Mouse (Mus musculus): ENCODE data around the gene Il33.

The Il33 gene

GRCm38 (mm10) chr19:29924638-29925258 lies at the start of gene Il33:
Gene Il33 (plus strand): TSS chr19:29925114.
- ATAC-seq (ENCODE audit: low TSS enrichment) = peak; percentile 79

GRCm38 (mm10) chr19:29877422-29878291 lies 47.3 kb upstream of the Il33 start:
- ATAC-seq (ENCODE audit: low TSS enrichment) = no peak

GRCm38 (mm10) chr19:29878896-29879504 lies 45.9 kb upstream of the Il33 start:
- ATAC-seq (ENCODE audit: low TSS enrichment) = no peak

- no peak for ATAC-seq (ENCODE audit: low TSS enrichment)
Measured at GRCm38 (mm10) chr19:29880918-29881317, 44.0 kb upstream of the Il33 start.

- no peak for ATAC-seq (ENCODE audit: low TSS enrichment)
Measured at GRCm38 (mm10) chr19:29882696-29883095, 42.2 kb upstream of the Il33 start.

- no peak for ATAC-seq (ENCODE audit: low TSS enrichment)
Measured at GRCm38 (mm10) chr19:29885548-29885947, 39.4 kb upstream of the Il33 start.

- ATAC-seq (ENCODE audit: low TSS enrichment) = no peak
Measured at GRCm38 (mm10) chr19:29887476-29887875, 37.4 kb upstream of the Il33 start.

- ATAC-seq (ENCODE audit: low TSS enrichment) = no peak
Measured at GRCm38 (mm10) chr19:29888946-29889345, 36.0 kb upstream of the Il33 start.

GRCm38 (mm10) chr19:29891981-29892380 lies 32.9 kb upstream of the Il33 start:
- no peak for ATAC-seq (ENCODE audit: low TSS enrichment)

GRCm38 (mm10) chr19:29892786-29893185 lies 32.1 kb upstream of the Il33 start:
- ATAC-seq (ENCODE audit: low TSS enrichment) = no peak

GRCm38 (mm10) chr19:29893718-29894273 lies 31.1 kb upstream of the Il33 start:
- ATAC-seq (ENCODE audit: low TSS enrichment) = no peak

- ATAC-seq (ENCODE audit: low TSS enrichment) = no peak
Measured at GRCm38 (mm10) chr19:29894381-29894780, 30.5 kb upstream of the Il33 start.

GRCm38 (mm10) chr19:29895047-29895446 lies 29.9 kb upstream of the Il33 start:
- ATAC-seq (ENCODE audit: low TSS enrichment) = no peak

- no peak for ATAC-seq (ENCODE audit: low TSS enrichment)
Measured at GRCm38 (mm10) chr19:29900318-29900717, 24.6 kb upstream of the Il33 start.

GRCm38 (mm10) chr19:29902343-29903070 lies 22.4 kb upstream of the Il33 start:
- ATAC-seq (ENCODE audit: low TSS enrichment) = peak; percentile 69; the same call in 1 of the 2 replicates

- no peak for ATAC-seq (ENCODE audit: low TSS enrichment)
Measured at GRCm38 (mm10) chr19:29905896-29906295, 19.0 kb upstream of the Il33 start.

- no peak for ATAC-seq (ENCODE audit: low TSS enrichment)
Measured at GRCm38 (mm10) chr19:29909166-29909565, 15.7 kb upstream of the Il33 start.

GRCm38 (mm10) chr19:29911919-29912318 lies 13.0 kb upstream of the Il33 start:
- ATAC-seq (ENCODE audit: low TSS enrichment) = no peak

- peak; percentile 57; the same call in 1 of the 2 replicates for ATAC-seq (ENCODE audit: low TSS enrichment)
Measured at GRCm38 (mm10) chr19:29917421-29917820, 7.5 kb upstream of the Il33 start.

- ATAC-seq (ENCODE audit: low TSS enrichment) = no peak
Measured at GRCm38 (mm10) chr19:29926101-29926755, 1.3 kb downstream of the Il33 start.

GRCm38 (mm10) chr19:29930296-29930695 lies 5.4 kb downstream of the Il33 start:
- no peak for ATAC-seq (ENCODE audit: low TSS enrichment)

Data from frontal cortex, adult (tissue).